Mouse (Mus musculus) adrenal gland, adult 10 weeks (tissue): Measurements from ENCODE around the gene Tshb. TPM values are rescaled to one million over a fixed set of nuclear protein-coding genes. Genes with fewer than 3 reads are reported as not detected.

ENCODE experiments used
- polyA plus RNA-seq: library from polyadenylated mRNA; stranded (reverse); fragments of 350-450 nt; fragmentation: Illumina TruSeq; extraction: RNeasy Lipid Tissue Mini Kit (QIAGEN cat#74804); gene quantifications from one replicate; pipeline ENCODE4 v1.2.3, GENCODE M21; 2014; ENCODE audit warnings: low read depth, low replicate concordance

The Tshb gene
- polyA plus RNA-seq = not detected

DNA sequence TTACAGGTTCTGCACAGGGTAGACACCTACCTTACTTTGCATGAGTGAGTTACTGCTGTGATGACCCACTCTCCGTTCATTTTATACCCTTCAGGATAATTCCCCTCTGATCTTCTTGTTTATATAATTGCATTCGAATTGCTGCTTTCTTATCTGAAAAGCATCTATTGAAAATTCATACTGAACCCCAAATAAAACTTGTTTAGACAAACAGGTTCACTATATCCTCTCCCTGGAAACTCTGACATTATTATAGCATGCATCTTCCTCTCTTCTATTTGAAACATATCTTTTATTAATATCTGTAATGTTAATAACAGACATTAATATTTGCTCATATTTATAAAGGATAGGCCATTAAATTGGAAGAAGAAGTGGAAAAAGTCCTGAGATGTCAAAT is at the start of gene Tshb:
Gene Tshb, minus strand, starts transcription at position 101 of the 400 bp plus-strand sequence.

DNA sequence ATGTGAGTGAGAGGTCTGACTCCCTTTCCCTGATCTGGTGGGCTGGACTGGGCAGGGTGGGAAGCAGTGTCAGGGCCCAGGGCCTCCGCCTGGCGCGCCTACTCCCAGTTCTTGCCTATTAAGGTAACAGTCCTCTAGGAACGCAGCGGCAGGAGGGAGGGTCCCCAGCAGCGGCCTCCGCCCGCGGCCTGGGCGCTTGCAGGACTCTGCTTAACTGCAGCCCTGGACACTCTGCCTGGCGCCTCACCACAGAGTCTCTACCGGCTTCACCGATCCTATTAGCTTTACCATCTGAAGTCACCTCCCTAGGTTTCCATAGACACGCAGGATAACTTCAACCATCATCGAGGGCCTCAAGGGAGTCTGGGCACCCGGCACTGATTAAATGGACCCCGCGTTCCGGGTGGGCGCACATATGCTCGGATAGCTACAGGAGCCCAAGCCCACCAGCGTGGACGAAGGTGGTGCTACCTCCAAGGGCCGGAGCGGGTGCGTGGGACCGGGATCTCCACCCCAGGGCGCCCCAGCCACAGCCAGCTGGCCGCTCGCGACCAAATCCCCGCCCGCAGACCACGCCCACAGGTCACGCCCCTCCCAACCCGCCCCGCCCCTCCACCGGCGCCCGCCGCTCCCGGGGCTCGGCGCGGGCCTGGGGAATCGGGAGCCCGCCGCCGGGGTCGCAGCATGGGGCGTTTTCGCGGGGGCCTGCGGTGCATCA is 48.0 kb downstream of the Tshb start, which contains the start of gene Tspan2:
Gene Tspan2, plus strand, starts transcription at position 217 of the 718 bp plus-strand sequence.

Other genes starting within 250 kb of the Tshb start
- gene Tspan2, start 48.2 kb downstream of the Tshb start, polyA plus RNA-seq = 19.2 TPM
- not detected for gene Sycp1, start 153.4 kb upstream of the Tshb start, polyA plus RNA-seq
- not detected for gene Nr1h5, start 181.4 kb upstream of the Tshb start, polyA plus RNA-seq
- 47.5 TPM for gene Sike1, start 213.0 kb upstream of the Tshb start, polyA plus RNA-seq
- gene Csde1, start 237.7 kb upstream of the Tshb start, polyA plus RNA-seq = 907 TPM